Mouse (Mus musculus) neural tube, embryonic 14.5 days (tissue): Measurements from ENCODE around the gene Col17a1. TPM values are rescaled to one million over a fixed set of nuclear protein-coding genes. Genes with fewer than 3 reads are reported as not detected.

Experiments
- polyA plus RNA-seq: library from polyadenylated mRNA; unstranded; fragments of >200 nt; fragmentation: Nextera tagmentation; extraction: Ambion mirVana; gene quantifications from 2 replicates; pipeline ENCODE4 v1.2.1, GENCODE M21; 2014

Gene Col17a1
- polyA plus RNA-seq, 1 experiment from 2014 or later = 0.37 TPM

Other genes with a start within 250 kb of the Col17a1 start
- gene Sh3pxd2a, start 227.7 kb downstream of the Col17a1 start, polyA plus RNA-seq = 2.1 and 3.5 TPM in 2 replicates
- gene Stn1, start 154.6 kb downstream of the Col17a1 start, polyA plus RNA-seq = 26.0 and 30.7 TPM in 2 replicates
- 12.0 and 12.5 TPM in 2 replicates for gene Slk, start 112.4 kb downstream of the Col17a1 start, polyA plus RNA-seq
- gene Sfr1, start 39.6 kb upstream of the Col17a1 start, polyA plus RNA-seq = 165 and 187 TPM in 2 replicates
- 134 and 161 TPM in 2 replicates for gene Gsto1, start 162.9 kb upstream of the Col17a1 start, polyA plus RNA-seq
- 1.3 and 2.1 TPM in 2 replicates for gene Gsto2, start 173.4 kb upstream of the Col17a1 start, polyA plus RNA-seq
- 0.24 and 1.7 TPM in 2 replicates for gene Cfap43, start 227.2 kb upstream of the Col17a1 start, polyA plus RNA-seq
- gene Itprip, start 227.2 kb upstream of the Col17a1 start, polyA plus RNA-seq = 3.8 and 4.4 TPM in 2 replicates
- 0.53 and 0.64 TPM in 2 replicates for gene Cfap58, start 245.6 kb upstream of the Col17a1 start, polyA plus RNA-seq